Mouse (Mus musculus): Measurements from ENCODE around the gene Fitm2. TPM values are rescaled to one million over a fixed set of nuclear protein-coding genes. Genes with fewer than 3 reads are reported as not detected.
"Not testable (repeated sequence)": the region's sequence is repeated elsewhere in the genome, so short reads cannot be mapped to it uniquely, and the experiment has no call there.

Fitm2 gene
- total RNA-seq, 1 experiment from 2014 or later, result 61.2 TPM

GRCm38 (mm10) chr2:163463251-163463769, 9.1 kb downstream of the Fitm2 start:
- DNase-seq, result no peak

- DNase-seq, result no peak
Measured at GRCm38 (mm10) chr2:163462801-163463200, 9.6 kb downstream of the Fitm2 start.

DNA sequence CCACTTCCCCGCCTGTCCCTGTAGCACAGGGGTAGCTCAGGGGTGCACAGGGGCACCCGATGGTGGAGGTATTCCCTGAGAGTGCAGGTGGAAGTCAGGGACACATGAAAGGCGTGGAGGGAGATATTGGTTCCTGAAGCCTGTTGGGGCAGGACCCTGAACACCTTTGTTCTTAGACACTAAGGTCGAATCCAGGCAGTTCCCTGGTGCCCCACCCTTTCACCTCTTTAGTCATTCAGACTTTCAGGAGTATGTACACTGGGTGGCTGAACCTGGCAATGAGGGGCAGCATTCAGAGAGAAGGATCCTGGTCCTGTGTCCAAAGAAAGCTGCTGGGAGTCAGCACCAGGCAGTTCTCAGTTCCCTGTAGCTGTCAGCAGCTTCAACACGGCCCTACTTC, 10.0 kb downstream of the Fitm2 start:
- no peak for DNase-seq

GRCm38 (mm10) chr2:163461307-163461706, 11.1 kb downstream of the Fitm2 start:
- DNase-seq, result not testable (repeated sequence)

DNA sequence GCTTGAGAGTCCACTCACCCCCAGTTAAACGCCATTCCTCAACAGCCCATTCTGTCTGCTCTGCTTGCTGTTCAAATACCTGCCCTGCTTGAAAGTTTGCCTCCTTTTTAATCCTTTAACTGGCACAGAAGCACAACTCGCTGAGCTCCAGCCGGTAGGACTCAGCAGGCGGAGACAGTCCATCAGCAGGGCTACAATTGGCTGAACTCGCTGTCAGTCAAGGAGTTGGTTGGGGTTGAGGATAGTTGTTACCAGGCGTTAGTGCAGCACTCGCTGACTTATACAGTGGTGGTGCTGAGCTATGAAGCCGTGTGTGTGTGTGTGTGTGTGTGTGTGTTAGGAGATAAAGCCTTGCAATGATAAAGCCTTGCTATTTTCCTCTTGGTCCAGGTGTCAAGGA, 11.8 kb downstream of the Fitm2 start:
- no peak for DNase-seq

DNA sequence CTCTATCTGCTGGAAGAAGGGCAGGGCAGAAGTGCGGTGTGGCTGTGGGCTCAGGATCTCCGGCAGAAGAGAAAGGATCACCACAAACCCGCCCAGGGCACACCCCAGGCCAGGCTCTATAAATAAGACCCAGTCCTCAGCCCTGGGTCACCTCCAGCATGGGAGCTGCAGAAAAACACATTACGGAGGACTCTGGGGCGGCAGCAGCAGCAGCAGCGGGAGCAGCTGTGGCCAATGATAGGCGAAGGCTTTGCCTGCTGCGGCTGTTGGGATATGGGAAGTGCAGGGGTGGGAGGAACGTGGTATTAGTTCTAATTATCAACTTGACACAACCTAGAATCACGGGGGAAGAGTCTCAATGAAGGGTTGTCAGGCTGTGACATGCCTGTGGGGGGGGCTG, 13.0 kb downstream of the Fitm2 start:
- DNase-seq, result no peak

DNA sequence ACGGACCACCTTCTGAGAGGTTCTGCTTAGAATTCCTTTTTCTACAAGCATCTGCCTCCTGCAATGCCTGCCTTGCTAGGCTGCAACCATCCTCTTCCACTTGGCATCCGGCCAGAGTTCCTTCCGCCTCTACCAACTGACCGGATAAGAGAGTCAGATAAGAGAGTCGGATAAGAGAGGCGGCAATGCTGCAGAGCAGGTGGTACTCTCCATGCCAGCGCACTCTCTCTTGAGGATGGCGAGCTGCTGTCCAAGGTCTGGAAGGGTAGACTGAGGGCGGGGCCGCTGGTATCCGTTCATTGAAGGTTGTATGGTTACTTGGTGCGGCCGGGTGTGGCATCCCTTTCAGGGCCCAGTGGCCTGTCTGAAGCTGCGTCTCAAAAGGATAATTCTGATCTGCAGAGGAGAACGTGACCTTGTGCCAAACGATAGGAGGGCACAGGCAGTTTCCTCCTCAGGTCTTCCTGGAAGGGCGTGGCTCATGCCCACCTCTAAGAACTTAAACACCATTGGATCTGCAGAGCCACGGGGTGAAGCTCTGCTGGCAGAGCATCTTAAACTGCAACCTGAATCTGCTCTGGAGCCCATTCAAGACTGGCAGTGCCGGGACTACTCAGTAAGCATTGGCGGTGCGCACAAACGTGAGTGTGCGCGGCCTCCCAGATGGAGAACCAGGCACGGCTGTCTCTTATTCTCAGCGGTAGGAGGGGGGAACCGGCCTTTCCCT, 13.7 kb downstream of the Fitm2 start:
- peak; percentile 29 for DNase-seq

DNA sequence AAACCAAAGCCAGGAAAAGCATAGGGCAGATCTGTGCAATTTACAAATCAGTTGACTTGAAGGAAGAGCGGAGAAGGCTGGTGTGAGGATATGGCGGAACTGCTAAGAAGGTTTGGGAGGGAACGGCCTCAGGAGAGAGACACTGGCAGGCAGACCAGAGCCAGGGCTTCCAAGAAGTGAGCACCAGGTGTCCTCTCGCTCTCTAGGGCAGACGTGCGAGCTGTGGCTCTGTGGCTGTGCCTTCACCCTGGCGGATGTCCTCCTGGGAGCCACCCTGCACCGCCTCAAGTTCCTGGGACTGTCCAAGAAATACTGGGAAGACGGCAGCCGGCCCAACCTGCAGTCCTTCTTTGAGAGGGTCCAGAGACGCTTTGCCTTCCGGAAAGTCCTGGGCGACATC, 19.1 kb downstream of the Fitm2 start:
- no peak for DNase-seq

DNA sequence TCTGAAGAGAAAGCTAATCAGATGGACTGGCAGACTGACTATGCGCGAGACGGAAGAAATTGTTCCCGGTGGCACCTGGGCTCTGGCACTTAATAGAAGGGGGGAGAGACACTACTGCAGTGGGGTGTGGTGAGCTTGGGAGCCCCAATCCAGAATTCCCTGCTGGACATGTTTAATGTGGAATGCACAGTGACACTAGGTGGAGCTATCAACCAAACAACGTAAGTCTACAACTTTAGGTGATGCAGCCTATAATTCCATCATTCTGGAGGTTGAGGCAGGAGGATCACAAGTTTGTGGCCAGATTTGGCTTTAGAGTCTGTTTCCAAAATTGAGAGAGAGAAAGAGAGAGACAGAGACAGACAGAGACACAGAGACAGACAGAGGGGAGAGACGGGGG, 19.7 kb downstream of the Fitm2 start:
- DNase-seq, result no peak

DNA sequence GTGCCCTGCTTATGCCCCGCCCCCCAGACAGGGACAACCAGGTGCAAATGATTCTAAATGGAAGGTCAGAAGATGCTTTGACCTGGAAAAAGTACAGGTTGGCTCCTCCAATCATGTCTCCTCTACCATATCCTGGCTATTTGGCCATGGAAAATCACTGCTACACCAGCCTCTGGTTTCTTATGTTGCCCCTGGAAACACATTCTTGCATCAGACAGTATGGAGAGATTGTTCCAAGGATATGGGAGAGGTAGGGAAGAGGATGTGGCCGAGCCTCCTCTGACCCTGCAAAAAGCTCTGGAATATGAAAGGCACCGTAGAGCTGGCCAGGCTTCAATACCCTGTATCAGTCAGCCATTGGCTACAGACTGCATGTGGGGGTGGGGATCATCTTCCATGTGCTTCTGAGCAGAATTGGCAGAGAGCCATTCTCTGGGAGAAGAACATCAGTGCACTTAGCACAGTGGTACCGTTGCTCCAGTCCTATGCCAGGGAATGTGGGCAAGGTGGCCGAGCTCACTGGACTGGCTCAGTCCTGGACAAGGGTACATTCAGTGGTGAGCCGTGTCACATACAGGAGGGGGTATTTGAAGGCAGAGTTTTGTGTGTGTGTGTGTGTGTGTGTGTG, 21.6 kb downstream of the Fitm2 start:
- no peak for DNase-seq

DNA sequence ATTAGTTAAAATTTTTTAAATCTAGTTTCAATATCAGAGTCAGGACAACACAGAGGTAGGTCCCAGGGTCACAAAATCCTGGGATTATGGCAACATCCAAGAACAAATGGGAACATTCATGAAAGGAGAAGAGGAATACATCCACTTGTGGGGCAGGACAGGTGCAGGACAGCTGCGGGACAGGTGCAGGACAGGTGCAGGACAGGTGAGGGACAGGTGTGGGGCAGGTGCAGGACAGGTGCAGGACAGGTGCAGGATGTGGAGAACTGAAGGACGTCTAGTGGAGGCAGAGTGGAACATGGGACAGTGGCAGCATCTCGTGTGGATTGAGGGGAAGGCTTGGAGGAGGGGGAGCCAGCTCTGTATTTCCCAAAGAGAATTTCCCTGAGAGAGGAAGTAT, 23.2 kb downstream of the Fitm2 start:
- no peak for DNase-seq

GRCm38 (mm10) chr2:163447375-163447774, 25.1 kb downstream of the Fitm2 start:
- no peak for DNase-seq

- DNase-seq, result no peak
Measured at GRCm38 (mm10) chr2:163444017-163444416, 28.4 kb downstream of the Fitm2 start.

DNA sequence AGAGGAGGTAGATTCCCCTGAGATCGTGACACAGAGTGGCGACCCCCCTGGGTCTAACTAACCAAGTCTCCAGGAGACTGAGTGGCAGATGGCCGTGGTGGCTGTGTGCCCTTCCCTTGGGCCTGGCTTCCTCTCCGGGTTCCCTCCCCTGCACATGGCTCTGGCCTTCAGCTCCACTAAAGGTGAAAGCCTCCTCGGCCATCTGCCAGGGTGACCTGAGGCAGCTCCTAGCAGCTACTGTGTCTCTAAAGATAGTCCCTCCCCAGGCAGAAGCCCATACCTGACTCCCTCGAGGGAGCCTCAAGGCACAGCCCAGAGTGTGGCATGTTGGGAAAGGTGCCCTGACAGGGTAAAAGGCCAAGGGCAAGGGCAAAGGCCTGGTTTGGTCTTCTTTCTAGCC, 28.9 kb downstream of the Fitm2 start:
- no peak for DNase-seq

GRCm38 (mm10) chr2:163439488-163439887, 32.9 kb downstream of the Fitm2 start:
- DNase-seq, result no peak

GRCm38 (mm10) chr2:163438619-163439451, 33.6 kb downstream of the Fitm2 start:
- DNase-seq, result peak; percentile 68

GRCm38 (mm10) chr2:163438246-163438618, 34.2 kb downstream of the Fitm2 start, which contains the start of gene Gdap1l1:
TSS of gene Gdap1l1 (plus strand) at chr2:163438476.
- peak; percentile 52 for DNase-seq

GRCm38 (mm10) chr2:163437800-163438199, 34.6 kb downstream of the Fitm2 start:
- no peak for DNase-seq

DNA sequence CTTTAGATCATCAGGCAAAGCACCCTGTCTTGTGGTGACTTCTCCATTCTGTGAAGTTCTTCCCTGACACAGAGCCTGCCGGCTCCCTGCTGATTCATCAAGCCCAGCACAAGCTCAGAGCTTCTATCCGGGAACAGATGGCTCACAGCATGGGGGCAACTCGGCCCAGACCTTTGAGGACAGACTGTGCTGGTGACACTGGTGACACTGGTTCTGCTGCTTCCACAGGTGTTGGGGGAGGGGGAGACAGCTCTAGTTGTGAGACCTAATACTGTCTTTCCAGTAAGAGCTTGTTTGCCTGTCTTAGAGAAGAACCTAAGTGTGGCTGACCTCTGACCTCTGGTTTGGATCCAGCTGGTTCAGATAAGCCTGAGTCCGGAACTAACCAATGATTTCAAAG, 38.5 kb downstream of the Fitm2 start:
- DNase-seq, result no peak

GRCm38 (mm10) chr2:163431289-163431688, 41.1 kb downstream of the Fitm2 start:
- no peak for DNase-seq

DNA sequence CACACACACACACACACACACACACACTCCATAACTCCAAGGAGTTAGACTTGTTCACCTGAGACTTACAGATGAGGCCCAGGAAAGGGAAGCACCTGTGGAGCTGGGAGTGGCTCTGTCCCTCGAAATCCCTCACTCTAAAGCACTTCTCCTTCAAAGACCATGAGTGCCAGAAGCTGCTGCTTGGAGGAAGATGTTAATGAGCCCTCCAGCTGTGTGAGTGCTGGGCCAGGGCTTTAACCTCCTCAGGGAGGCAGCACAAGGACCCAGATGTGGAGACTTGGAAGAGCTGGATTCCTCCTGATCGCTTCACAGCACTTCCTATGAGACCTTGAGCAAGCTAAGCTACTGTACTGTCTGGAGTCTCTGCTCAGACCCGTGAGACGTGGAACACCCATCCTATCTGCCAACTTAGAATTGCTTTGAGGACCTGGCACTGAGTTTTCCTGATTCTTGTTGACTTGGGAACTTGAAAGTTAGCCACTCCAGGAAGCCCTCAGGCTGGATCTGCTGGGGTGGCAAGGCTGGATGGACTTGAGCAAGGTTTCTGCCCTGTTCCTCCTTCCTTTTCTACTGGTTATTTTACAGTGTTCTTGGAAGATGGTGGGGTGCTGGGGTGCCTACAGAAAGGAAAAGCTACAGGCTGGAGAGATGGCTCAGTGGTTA, 44.0 kb downstream of the Fitm2 start:
- DNase-seq, result no peak

DNA sequence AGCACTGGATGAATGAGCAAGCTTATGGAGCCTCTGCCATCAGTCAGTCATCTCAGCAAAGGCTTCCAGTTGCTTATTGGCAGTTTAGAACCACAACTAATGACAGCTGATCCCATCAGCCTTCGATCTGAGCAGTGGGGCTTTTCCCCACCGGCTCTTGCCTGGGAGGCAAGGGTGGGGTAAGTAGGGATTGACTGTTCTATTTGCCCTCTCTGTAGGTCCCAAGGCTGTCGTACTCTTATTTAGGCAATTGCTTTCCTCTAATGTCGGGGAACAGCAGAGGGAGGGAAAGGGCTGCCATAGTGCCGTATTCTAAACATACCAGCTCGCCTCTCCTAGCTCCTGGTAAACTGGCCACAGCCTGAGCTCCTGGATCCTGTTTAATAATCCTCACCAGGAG, 47.8 kb downstream of the Fitm2 start, which contains the start of gene Oser1:
Oser1 (minus strand) TSS at position 101 of the 400 bp plus-strand sequence.
- no peak for DNase-seq
